Mouse (Mus musculus): Measurements from ENCODE around the gene Mmd. TPM values are rescaled to one million over a fixed set of nuclear protein-coding genes. Genes with fewer than 3 reads are reported as not detected.

Mmd gene
- polyA plus RNA-seq (2016; fragmentation: Nextera tagmentation; extraction: Ambion mirVana) = 10.6 and 12.0 TPM in 2 replicates

DNA sequence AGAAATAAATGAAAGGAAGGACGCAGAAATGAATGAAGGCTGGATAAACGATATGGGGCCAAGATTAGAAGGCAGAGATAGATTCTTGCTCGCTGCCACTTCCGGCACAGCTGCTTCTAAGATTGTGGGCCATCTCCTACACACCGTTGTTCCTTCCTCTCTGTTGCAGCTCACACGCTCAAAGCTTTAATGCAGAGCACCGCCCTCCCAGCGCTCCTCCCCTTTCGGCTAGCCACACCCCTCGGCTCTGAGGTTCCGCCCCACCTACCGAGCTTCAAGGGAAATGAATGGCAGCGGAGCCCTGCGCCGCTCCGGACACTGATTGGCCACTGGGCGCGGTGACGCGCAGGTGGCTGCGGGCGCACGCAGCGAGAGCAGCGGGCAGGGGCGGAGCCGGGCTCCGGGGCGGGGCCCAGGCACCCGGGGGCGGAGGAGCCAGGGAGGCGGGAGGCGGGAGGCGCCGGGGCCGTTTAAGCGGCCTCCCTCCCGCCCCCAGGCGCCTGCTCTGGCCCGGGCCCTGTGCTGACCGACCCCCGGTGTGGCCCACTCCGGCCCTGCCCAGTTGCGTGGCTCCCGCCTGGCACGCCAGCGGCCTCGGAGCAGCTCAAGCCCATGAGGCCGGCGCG lies at the start of gene Mmd:
Gene Mmd (plus strand): TSS at position 432 of the 626 bp plus-strand sequence.
- Histone ChIP-seq H3K27ac (peak within 1 kb of the TSS; percentile 71), H3K27me3 (replicated peaks) (no peaks in the 10 kb centered on the region), H3K9me3 (replicated peaks) (no peaks in the 10 kb centered on the region), H3K4me2 (peak within 1 kb of the TSS; percentile 92), H3K9ac (peak within 1 kb of the TSS; percentile 84), H3K4me3 (peak within 1 kb of the TSS; percentile 82), H3K4me1 (peaks cover 39% of the 10 kb centered on the region), H3K36me3 (no peaks in the 10 kb centered on the region)
- peak; percentile 99 for ATAC-seq
- under 1% methylated on average over 47 of the region's 51 CpGs for WGBS (ENCODE audit: insufficient replicate concordance)

DNA sequence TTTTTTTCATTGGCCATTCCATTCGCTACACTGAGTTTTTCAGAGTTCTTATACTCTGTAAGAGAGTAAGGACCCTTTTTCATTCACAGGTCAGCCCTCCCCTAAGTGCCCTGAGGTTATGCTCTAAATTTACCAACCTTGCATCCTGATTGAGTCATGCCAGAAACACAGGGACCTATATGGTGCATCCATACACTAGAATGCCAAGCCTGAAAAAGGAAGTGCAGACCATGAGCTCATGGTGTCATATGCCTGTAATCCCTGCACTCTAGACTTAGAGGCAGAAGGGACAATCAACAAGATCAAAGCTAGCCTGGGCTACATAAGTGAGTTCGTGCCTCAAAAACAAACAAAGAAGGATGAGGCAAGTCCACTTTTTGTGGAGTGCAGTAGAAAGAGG lies 48.4 kb upstream of the Mmd start:
- Histone ChIP-seq H3K27me3 (replicated peaks) (no peaks in the 10 kb centered on the region), H3K9me3 (replicated peaks) (no peaks in the 10 kb centered on the region), H3K36me3 (no peaks in the 10 kb centered on the region), H3K4me2 (no peak overlapping the region), H3K4me1 (no peaks in the 10 kb centered on the region), H3K27ac (no peak overlapping the region), H3K4me3 (no peak overlapping the region), H3K9ac (no peak overlapping the region)
- no peak for ATAC-seq
- WGBS (ENCODE audit: insufficient replicate concordance) = 60% methylated on average over 2 of the region's 2 CpGs

DNA sequence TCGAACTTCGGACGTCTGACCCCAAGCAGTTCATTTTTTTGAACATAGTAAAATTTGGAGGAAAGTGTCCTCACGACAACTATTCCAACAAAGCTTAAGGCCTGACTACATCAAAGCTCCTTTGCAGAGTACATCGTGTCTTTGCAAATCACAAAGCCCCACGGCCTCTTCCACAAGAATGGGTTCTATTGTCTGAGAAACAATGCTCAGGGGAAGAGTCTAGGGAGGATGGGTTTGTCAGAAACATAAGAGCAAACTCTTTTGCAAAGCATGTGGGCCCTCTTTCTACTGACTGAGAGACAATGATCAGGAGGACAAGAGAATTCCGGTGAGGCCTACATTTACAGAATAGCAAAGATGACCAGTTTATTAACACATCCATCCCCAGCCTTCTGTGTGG lies 35.0 kb upstream of the Mmd start:
- no peak overlapping the region for H3K4me3 ChIP-seq
- H3K27ac ChIP-seq = no peak overlapping the region
- no peak overlapping the region for H3K4me2 ChIP-seq
- ATAC-seq = no peak
- no peaks in the 10 kb centered on the region for H3K9me3 ChIP-seq (replicated peaks)
- no peaks in the 10 kb centered on the region for H3K27me3 ChIP-seq (replicated peaks)
- no peaks in the 10 kb centered on the region for H3K36me3 ChIP-seq
- H3K9ac ChIP-seq = no peak overlapping the region
- no peaks in the 10 kb centered on the region for H3K4me1 ChIP-seq
- 66% methylated on average over 7 of the region's 7 CpGs for WGBS (ENCODE audit: insufficient replicate concordance)

DNA sequence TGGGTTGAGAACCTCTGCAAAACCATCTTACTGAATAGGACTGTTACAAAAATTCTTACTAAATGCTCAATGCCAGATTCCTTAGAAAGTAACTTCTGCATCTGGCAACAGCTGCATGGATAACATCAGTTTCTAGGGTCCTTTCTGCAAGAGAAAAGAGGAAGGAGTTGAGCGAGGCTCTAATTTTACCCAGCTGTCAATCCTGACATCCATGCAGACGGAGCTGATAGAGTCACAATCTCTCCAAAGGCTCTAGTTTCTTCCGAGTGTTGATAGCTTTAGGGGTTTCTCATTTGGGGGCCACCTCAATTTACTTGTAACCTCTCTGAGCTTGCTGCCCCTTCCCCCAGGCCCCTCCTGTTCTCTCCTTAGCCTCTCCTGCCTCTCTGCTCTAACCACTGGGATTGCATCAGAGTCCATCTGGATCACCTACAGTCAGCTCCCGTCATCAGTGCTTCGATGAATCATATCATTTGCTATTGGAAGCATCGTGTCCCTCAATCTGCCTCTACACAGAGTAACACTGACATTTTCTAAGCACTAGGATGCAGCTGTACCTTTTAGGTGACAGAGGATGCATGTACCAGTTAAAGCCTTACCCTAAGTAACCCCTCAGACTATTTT lies 29.1 kb upstream of the Mmd start:
- WGBS (ENCODE audit: insufficient replicate concordance) = 18% methylated on average over 6 of the region's 6 CpGs
- Histone ChIP-seq H3K36me3 (no peaks in the 10 kb centered on the region), H3K27me3 (replicated peaks) (no peaks in the 10 kb centered on the region), H3K9ac (no peak overlapping the region), H3K4me2 (no peak overlapping the region), H3K4me3 (no peak overlapping the region), H3K27ac (no peak overlapping the region), H3K4me1 (peaks cover 11% of the 10 kb centered on the region), H3K9me3 (replicated peaks) (no peaks in the 10 kb centered on the region)
- ATAC-seq = no peak

DNA sequence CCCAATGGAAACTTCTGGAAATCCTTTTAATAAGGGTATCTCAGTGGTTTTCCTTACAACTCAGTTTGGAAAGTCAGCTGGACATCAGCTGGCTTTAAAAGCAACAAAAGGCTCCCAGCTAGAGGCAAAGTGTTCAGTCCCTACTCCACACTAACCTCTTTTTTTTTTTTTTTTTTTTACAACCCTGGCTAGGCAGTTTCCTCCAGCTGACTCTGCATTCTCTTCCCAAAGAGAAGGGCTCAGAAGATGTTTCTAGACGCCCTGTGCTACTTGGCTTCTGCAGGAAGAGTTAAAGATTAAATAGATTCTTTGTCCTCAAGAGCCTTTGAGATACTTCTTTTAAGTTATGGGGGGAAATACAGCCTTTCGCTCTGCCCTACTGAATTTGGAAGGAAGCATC lies 28.5 kb upstream of the Mmd start:
- ATAC-seq = no peak
- H3K27me3 ChIP-seq (replicated peaks) = no peaks in the 10 kb centered on the region
- no peak overlapping the region for H3K4me3 ChIP-seq
- no peak overlapping the region for H3K9ac ChIP-seq
- no peak overlapping the region for H3K4me2 ChIP-seq
- 34% methylated on average over 2 of the region's 2 CpGs for WGBS (ENCODE audit: insufficient replicate concordance)
- peaks cover 17% of the 10 kb centered on the region for H3K4me1 ChIP-seq
- H3K9me3 ChIP-seq (replicated peaks) = no peaks in the 10 kb centered on the region
- H3K36me3 ChIP-seq = no peaks in the 10 kb centered on the region
- H3K27ac ChIP-seq = no peak overlapping the region

DNA sequence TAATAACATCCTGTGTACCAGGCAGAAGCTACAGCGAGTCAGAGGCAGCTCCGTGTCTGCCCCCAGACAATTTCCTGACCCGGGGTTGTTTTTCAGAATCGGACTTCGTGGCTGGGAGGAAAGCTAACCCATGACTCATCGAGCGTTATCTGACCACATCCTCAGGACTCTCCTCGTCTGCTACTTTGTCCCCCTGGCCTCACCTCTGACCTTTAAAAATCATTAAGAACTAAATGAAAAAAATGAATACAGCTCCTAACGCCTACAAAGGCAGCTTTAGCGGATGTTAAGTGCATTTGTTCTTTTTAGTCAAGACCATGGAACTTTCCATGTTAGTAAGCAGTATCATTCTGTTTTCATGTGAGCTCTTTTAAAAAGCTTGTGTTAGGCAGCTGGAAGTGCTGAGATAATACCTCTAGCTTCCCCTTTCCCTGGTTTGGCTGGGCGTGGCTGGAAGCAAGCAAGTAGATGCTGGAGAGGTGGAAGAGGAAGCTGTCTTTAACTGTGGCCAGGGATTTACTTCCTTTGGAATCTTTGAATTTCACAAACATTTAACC lies 24.3 kb upstream of the Mmd start:
- no peaks in the 10 kb centered on the region for H3K9me3 ChIP-seq (replicated peaks)
- ATAC-seq = 0 out of 2 replicates have a peak, but pooled peaks have one; percentile 32
- 0 out of 2 replicates have a peak overlapping the region, but pooled peaks have one; percentile 51 for H3K27ac ChIP-seq
- 9% methylated on average over 11 of the region's 11 CpGs for WGBS (ENCODE audit: insufficient replicate concordance)
- peak overlapping the region; percentile 24; the same call in 1 of the 2 replicates for H3K4me2 ChIP-seq
- H3K27me3 ChIP-seq (replicated peaks) = no peaks in the 10 kb centered on the region
- H3K4me1 ChIP-seq = peaks cover 24% of the 10 kb centered on the region
- no peaks in the 10 kb centered on the region for H3K36me3 ChIP-seq
- no peak overlapping the region for H3K4me3 ChIP-seq
- no peak overlapping the region for H3K9ac ChIP-seq

DNA sequence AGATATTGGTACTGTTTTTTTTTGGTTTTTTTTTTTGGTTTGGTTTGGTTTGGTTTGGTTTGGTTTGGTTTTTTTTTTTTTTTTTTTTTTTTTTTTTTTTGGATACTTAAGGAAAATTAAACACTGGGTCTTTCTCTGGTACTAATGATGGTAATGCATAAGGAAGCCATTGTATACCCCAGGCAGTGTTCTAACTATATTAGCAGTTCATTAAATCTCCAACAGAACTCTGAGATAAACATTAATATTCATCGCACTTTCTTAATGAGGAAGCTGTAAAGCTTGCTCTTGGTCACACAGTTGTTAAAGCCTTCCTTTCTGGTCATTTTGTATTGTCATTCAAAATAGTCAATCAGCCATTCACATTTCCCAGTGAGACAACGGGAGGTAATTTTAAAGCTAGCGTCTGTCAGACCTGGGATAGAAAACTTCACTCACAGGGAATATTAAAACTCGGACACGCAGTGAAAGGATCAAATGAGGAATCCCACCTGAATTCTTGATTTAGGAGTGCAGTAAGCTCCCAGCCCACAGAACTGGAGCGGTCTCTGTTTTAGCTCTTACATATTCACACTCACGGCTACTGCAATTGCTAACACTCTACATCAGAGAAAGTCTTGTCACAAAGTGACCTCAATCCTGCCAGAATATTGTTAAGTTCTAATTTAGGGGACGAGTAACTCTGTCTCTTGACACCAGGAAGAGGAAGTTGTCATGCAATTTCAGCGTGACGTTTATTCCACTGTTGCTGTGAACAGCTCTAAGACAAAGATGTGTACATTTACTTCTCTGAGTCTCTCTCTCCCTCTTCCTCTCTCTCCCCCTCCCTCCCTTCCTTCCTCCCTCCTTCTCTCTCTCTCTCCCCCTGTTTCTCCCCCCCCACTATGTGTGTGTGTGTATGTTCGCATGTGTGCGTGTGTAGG lies 22.0 kb upstream of the Mmd start:
- no peaks in the 10 kb centered on the region for H3K27me3 ChIP-seq (replicated peaks)
- H3K27ac ChIP-seq = no peak overlapping the region
- no peaks in the 10 kb centered on the region for H3K36me3 ChIP-seq
- H3K4me3 ChIP-seq = no peak overlapping the region
- WGBS (ENCODE audit: insufficient replicate concordance) = 46% methylated on average over 12 of the region's 12 CpGs
- no peak overlapping the region for H3K4me2 ChIP-seq
- no peaks in the 10 kb centered on the region for H3K9me3 ChIP-seq (replicated peaks)
- no peak overlapping the region for H3K9ac ChIP-seq
- ATAC-seq = no peak
- peaks cover 28% of the 10 kb centered on the region for H3K4me1 ChIP-seq

DNA sequence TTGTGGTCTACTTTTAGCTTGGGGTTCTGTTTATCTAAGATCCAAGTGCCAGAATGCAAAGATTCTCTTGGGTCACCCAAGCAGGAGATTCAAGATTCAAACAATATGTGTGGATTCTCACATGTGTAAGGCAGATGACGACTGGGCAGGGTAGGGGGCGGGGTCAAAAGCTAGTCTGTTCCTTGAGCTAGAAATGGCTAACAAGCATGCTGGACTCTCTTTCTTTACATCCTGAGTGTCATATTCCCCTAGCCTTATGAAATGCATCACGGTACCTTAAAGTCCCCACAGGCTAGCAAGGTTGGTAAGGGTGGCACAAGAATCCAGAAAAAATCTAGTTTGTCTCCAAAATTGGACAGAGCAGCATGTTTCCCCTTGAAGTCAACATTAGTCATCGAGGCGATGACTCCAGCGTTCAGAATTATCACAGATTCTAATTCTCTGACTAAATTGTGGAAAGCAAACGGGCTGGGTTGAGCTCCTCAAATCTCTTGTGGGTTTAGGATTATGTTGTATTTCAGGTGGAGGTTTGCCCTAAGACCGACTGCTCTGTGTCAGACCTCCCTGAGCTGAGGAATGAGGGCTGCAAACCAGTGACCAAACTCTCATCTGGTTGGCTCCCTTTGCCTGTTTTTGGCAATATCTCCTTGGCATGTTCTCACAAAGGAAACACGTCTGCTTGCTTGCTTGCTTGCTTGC lies 20.9 kb upstream of the Mmd start:
- Histone ChIP-seq H3K27ac (no peak overlapping the region), H3K4me2 (no peak overlapping the region), H3K36me3 (no peaks in the 10 kb centered on the region), H3K9me3 (replicated peaks) (no peaks in the 10 kb centered on the region), H3K9ac (no peak overlapping the region), H3K27me3 (replicated peaks) (no peaks in the 10 kb centered on the region), H3K4me3 (no peak overlapping the region), H3K4me1 (peaks cover 31% of the 10 kb centered on the region)
- ATAC-seq = no peak
- 67% methylated on average over 9 of the region's 9 CpGs for WGBS (ENCODE audit: insufficient replicate concordance)

DNA sequence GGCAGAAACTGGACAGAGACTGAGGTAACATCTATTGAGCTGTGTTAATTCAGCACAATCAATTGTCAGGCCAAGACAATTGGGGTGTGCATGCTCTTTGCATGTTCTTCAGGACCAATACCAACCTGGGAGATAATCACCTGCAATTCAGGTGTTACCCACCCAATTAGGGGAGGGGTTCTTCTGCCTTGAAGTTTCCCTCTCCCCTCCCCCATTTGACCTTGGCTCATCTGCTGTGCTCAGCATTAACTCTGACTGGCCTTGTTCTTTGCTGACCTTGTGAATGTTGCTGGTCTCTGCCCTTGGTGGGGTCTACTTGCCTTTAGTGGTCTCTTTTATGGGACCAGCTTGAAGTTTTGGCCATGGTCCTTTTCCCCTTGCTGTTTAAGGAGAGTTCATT lies 19.5 kb upstream of the Mmd start:
- Histone ChIP-seq H3K9me3 (replicated peaks) (no peaks in the 10 kb centered on the region), H3K4me3 (no peak overlapping the region), H3K36me3 (no peaks in the 10 kb centered on the region), H3K4me2 (no peak overlapping the region), H3K27ac (no peak overlapping the region), H3K9ac (no peak overlapping the region), H3K27me3 (replicated peaks) (no peaks in the 10 kb centered on the region), H3K4me1 (peaks cover 24% of the 10 kb centered on the region)
- ATAC-seq = no peak

DNA sequence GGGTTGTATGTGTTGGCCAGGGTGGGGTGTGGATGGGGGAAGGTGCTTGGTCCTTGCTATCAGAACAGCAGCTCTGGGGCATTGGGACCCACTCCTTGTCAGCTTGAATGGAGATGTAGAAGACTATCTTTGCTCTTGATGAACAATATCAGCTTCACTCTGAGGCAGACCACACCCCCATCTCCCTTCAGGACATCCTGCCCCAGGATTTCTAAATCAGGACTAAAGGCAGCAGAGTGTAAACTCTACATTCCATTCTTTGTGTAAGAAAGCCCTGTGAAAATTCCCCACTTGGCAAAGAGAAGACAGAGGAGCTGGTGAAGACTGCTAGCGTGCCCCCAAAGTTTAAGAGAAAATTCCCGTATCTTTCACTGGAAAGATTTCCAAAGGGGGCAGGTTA lies 18.6 kb upstream of the Mmd start:
- Histone ChIP-seq H3K4me2 (no peak overlapping the region), H3K27me3 (replicated peaks) (no peaks in the 10 kb centered on the region), H3K27ac (no peak overlapping the region), H3K9me3 (replicated peaks) (no peaks in the 10 kb centered on the region), H3K4me1 (peaks cover 15% of the 10 kb centered on the region; the same call in 1 of the 2 replicates), H3K9ac (no peak overlapping the region), H3K36me3 (no peaks in the 10 kb centered on the region), H3K4me3 (no peak overlapping the region)
- 58% methylated on average over 2 of the region's 2 CpGs for WGBS (ENCODE audit: insufficient replicate concordance)
- ATAC-seq = no peak

DNA sequence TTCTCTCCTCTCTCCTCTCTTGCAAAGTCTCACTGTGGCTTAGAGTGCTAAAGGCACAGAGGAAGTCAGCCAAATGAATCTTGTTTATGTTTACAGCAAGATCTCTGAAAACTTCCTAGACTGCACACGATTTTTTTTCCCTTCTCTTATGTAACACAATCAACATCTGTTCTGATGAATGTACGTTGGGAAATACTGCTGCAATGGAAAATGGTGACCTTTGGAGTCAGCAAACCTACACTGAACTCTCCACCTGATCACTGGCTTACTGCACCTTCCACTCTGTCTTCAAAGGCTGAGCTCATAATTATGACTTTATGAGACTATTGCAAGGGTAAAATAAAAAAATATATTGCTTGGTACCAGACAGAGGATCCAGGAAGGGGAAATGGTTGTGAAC lies 17.6 kb upstream of the Mmd start:
- H3K4me1 ChIP-seq = peaks cover 12% of the 10 kb centered on the region; the same call in 1 of the 2 replicates
- no peak overlapping the region for H3K4me2 ChIP-seq
- H3K27me3 ChIP-seq (replicated peaks) = no peaks in the 10 kb centered on the region
- 28% methylated on average over 2 of the region's 2 CpGs for WGBS (ENCODE audit: insufficient replicate concordance)
- H3K9me3 ChIP-seq (replicated peaks) = no peaks in the 10 kb centered on the region
- H3K4me3 ChIP-seq = no peak overlapping the region
- H3K27ac ChIP-seq = no peak overlapping the region
- H3K36me3 ChIP-seq = no peaks in the 10 kb centered on the region
- H3K9ac ChIP-seq = no peak overlapping the region
- no peak for ATAC-seq
